Mouse (Mus musculus) naive thymus-derived CD4-positive, alpha-beta T cell, adult 2 months (primary cell): ENCODE results near the gene Rps15.

ENCODE experiments used
- DNase-seq: peaks from one replicate; pipeline ENCODE4 v3.0.0-alpha.2; 2011; ENCODE audit warnings: low read depth

The Rps15 gene

GRCm38 (mm10) chr10:80288657-80289056 lies 3.6 kb upstream of the Rps15 start:
- no peak for DNase-seq

- DNase-seq: peak; percentile 44
Observed at GRCm38 (mm10) chr10:80293325-80293724, 1.1 kb downstream of the Rps15 start.

GRCm38 (mm10) chr10:80294311-80294710 lies 2.1 kb downstream of the Rps15 start:
- peak; percentile 41 for DNase-seq

- no peak for DNase-seq
Observed at GRCm38 (mm10) chr10:80294788-80295303, 2.6 kb downstream of the Rps15 start.

- peak; percentile 89 for DNase-seq
Observed at GRCm38 (mm10) chr10:80295618-80296425, 3.6 kb downstream of the Rps15 start, which contains the start of gene Apc2. Gene Apc2, plus strand, starts transcription at chr10:80295977.

- no peak for DNase-seq
Observed at GRCm38 (mm10) chr10:80296824-80297223, 4.6 kb downstream of the Rps15 start.

- DNase-seq: no peak
Observed at GRCm38 (mm10) chr10:80297526-80298133, 5.4 kb downstream of the Rps15 start.

GRCm38 (mm10) chr10:80298571-80299281 lies 6.5 kb downstream of the Rps15 start:
- DNase-seq: no peak

- no peak for DNase-seq
Observed at GRCm38 (mm10) chr10:80299301-80299700, 7.0 kb downstream of the Rps15 start.

GRCm38 (mm10) chr10:80299824-80300223 lies 7.6 kb downstream of the Rps15 start:
- DNase-seq: no peak

GRCm38 (mm10) chr10:80300672-80301181 lies 8.5 kb downstream of the Rps15 start:
- DNase-seq: no peak

- DNase-seq: no peak
Observed at GRCm38 (mm10) chr10:80301256-80302081, 9.2 kb downstream of the Rps15 start.

GRCm38 (mm10) chr10:80302082-80302355 lies 9.8 kb downstream of the Rps15 start:
- DNase-seq: no peak

- no peak for DNase-seq
Observed at GRCm38 (mm10) chr10:80302471-80302881, 10.2 kb downstream of the Rps15 start.

- DNase-seq: no peak
Observed at GRCm38 (mm10) chr10:80304458-80304857, 12.2 kb downstream of the Rps15 start.

GRCm38 (mm10) chr10:80304862-80305261 lies 12.6 kb downstream of the Rps15 start:
- peak; percentile 68 for DNase-seq

- DNase-seq: no peak
Observed at GRCm38 (mm10) chr10:80311560-80311959, 19.3 kb downstream of the Rps15 start.

GRCm38 (mm10) chr10:80312586-80313504 lies 20.6 kb downstream of the Rps15 start:
- no peak for DNase-seq

- DNase-seq: no peak
Observed at GRCm38 (mm10) chr10:80313627-80314201, 21.5 kb downstream of the Rps15 start.

GRCm38 (mm10) chr10:80314494-80315001 lies 22.3 kb downstream of the Rps15 start:
- DNase-seq: no peak
